Mouse (Mus musculus) heart, postnatal 36 days (tissue): Measurements from ENCODE around the gene Tmco3. TPM values are rescaled to one million over a fixed set of nuclear protein-coding genes. Genes with fewer than 3 reads are reported as not detected.

Source experiments
- DNase-seq, 2 experiments: peaks; one replicate each; pipeline ENCODE4 v3.0.0; 2021 to 2022
- intact Hi-C: fragments of 180-260 bp; cut with DNase I; formaldehyde crosslinking; loops from one replicate; pipeline ENCODE4 v1.15.1; 2025
- total RNA-seq, 2 experiments: library from RNA; stranded (reverse); gene quantifications; 2 replicates each; pipeline ENCODE4 v1.2.3; 2021

Tmco3 gene
- total RNA-seq, 2 experiments from 2014 or later: 29.4 to 29.7 TPM

DNA sequence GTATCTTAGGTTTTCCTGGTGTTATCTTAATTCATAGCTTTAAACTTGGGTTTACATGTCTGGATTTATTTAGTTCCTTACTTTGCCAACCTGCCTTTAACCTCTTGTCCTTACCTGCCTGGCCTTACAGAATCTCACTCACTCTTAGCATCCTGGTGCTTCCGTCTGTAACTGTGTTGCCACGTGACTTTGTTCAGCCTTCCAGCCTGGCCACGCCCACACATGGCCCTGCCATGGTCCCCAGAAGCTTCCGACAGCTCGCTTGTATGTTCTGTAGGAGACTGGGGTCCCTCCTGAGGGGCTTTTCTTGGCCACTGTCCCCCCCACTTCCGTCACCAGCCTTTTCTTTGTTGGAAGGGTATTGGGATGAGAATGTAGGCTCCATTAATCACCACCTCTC lies 68.2 kb downstream of the Tmco3 start:
- no peak for DNase-seq
- intact Hi-C loops: no loop called here

DNA sequence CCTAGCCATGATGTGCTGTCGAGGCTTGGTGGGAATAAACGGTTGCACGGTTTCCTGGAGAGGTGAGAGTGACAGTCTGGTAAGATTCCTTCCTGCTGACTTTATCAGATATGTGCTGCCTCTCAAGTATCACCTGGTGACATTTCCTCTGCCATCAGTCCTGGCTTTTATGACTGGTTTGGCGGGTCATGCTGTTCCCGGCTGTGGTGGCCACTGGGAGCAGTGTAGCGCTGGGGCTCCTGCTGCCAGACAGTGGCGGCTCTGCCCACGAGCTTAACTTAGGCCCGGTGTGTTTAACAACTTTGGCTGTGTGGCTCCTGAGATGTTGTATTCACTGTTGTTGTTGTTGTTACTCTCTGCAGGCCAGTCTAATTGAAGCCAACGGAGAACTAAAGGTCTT lies 68.7 kb downstream of the Tmco3 start:
- intact Hi-C loops: no loop called here
- no peak for DNase-seq

DNA sequence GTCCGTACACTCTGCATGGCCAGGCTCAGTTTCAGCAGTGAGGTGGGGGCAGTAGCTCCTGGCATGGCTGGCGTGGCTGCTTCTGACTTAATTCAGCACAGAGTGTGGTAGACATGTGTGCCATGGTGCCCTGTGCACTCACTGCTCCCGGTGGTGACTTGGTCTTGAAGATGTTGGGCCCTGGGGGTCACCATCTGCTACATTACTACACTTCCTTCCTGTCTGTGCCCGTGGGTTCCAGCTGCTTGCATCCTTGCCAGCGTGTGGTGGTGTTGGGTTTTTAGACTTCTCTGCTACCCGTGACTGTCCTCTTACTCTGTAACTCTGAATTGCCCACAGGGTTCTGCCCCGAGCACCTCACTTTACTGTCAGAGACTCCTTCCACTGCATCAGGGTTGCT lies 72.2 kb downstream of the Tmco3 start:
- no peak for DNase-seq
- intact Hi-C loops: no loop called here

DNA sequence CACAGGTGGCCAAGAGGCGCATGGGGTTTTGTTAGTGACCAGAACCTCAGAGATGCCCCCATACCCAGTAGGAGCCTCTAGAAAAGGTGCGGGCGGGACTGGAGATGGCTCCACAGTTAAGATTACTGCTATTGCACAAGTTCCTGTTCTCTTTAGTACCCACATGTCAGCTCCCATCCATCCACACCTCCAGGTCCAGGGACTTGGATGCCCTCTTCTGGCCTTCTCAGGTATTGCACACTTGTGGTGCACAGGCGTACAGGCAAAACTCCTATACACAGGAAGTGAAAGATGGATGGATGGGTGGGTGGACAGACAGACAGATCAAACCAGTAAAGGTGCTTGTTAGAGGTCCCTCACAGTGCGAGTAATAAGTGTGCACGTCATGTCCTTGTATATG lies 73.9 kb downstream of the Tmco3 start:
- no peak for DNase-seq
- intact Hi-C loops: no loop called here

Other genes with a start within 250 kb of the Tmco3 start
- not detected for gene Proz, start 227.3 kb upstream of the Tmco3 start, total RNA-seq
- 10 to 100 TPM in 1 of 2 experiments, 1 to 10 TPM in 1; 7.5 to 11.0 TPM for gene Pcid2, start 182.7 kb upstream of the Tmco3 start, total RNA-seq
- 10 to 100 TPM; 77.2 to 81.4 TPM for gene Cul4a, start 182.6 kb upstream of the Tmco3 start, total RNA-seq
- gene Lamp1, start 129.0 kb upstream of the Tmco3 start, total RNA-seq: 100 to 1,000 TPM; 403 to 406 TPM
- 1 to 10 TPM; 4.8 to 4.9 TPM for gene Grtp1, start 87.6 kb upstream of the Tmco3 start, total RNA-seq
- 100 to 1,000 TPM; 573 to 582 TPM for gene Adprhl1, start 34.0 kb upstream of the Tmco3 start, total RNA-seq
- gene Dcun1d2, start 59 bp upstream of the Tmco3 start, total RNA-seq: 10 to 100 TPM; 49.1 to 58.1 TPM
- gene Tfdp1, start 50.6 kb downstream of the Tmco3 start, total RNA-seq: 10 to 100 TPM; 32.3 to 35.0 TPM
- gene Atp4b, start 108.6 kb downstream of the Tmco3 start, total RNA-seq: not detected
- gene Grk1, start 116.9 kb downstream of the Tmco3 start, total RNA-seq: not detected
- gene Tmem255b, start 147.0 kb downstream of the Tmco3 start, total RNA-seq: 1 to 10 TPM; 6.3 to 6.7 TPM
- gene Gas6, start 206.3 kb downstream of the Tmco3 start, total RNA-seq: 100 to 1,000 TPM; 117 to 135 TPM